Mouse (Mus musculus) gastrocnemius, adult 18-20 months (tissue): ENCODE results near the gene Btbd9. TPM values are rescaled to one million over a fixed set of nuclear protein-coding genes. Genes with fewer than 3 reads are reported as not detected.
"Not testable (repeated sequence)": the region's sequence is repeated elsewhere in the genome, so short reads cannot be mapped to it uniquely, and the experiment has no call there.

Source experiments
- DNase-seq: peaks from one replicate; pipeline ENCODE4 v3.0.0; 2021; ENCODE audit warnings: low spot score
- total RNA-seq, 2 experiments: library from RNA; stranded (reverse); gene quantifications; 2 replicates each; pipeline ENCODE4 v1.2.3; 2021

Gene Btbd9
- total RNA-seq, 2 experiments from 2014 or later: 11.5 to 15.2 TPM

GRCm38 (mm10) chr17:30516580-30517340 lies 59.5 kb downstream of the Btbd9 start:
- DNase-seq: no peak

DNA sequence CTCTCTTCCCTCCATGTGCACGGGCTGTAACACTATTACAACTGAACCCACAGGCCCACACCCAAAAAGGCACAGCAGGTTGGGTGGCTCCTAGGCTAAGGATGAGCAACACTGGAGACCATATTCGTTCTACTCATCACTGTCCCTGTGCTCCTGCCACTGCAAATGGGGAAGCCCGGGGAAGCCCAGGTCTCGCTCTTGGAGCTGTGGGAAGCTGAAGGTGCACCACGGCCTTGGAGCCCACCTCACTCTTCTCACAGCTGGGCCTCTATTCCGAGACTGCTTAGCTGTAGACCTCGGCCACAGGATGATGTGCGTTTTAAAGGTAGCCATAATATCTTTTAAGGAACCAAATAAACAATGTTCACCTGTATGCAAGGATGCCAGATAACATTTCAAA lies 60.9 kb downstream of the Btbd9 start:
- DNase-seq: no peak

DNA sequence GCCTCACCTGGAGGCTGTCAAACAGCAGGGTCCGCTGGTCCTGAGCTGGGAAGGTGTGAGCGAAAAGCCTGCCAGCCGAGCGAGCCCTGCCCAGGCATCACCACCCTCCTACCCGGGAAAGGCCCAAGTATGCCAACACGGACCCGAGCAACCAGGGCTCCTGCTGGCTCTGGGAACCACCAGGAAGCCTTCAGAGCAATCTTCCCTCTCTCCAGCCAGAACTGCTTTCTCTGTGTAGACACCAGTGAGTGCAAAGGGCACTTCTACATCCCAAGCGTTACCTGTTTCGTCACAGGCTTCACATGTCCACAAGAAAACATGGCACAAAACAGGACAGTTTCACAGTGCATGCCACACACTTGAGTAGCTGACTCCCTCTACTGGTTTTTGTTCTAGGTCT lies 63.3 kb downstream of the Btbd9 start:
- DNase-seq: no peak

- no peak for DNase-seq
Measured at GRCm38 (mm10) chr17:30512531-30512930, 63.8 kb downstream of the Btbd9 start.

DNA sequence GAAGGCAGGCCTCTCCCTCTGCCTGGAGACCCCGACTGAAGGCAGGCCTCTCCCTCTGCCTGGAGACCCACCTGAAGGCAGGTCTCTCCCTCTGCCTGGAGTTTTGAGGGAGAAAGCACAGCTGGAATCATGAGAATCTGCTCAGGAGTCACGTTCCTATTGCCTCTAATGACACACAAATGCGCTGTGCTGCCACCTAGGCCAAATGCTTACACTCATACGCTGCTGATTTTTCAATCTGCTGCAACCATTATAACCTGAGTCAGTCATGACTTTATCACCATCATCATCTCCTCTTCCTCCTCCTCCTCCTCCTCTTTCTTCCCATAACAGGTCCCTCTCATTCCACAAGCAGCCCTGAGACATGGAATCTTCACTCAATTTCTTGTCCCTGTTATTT lies 64.3 kb downstream of the Btbd9 start:
- no peak for DNase-seq

- no peak for DNase-seq
Measured at GRCm38 (mm10) chr17:30511399-30511798, 64.9 kb downstream of the Btbd9 start.

DNA sequence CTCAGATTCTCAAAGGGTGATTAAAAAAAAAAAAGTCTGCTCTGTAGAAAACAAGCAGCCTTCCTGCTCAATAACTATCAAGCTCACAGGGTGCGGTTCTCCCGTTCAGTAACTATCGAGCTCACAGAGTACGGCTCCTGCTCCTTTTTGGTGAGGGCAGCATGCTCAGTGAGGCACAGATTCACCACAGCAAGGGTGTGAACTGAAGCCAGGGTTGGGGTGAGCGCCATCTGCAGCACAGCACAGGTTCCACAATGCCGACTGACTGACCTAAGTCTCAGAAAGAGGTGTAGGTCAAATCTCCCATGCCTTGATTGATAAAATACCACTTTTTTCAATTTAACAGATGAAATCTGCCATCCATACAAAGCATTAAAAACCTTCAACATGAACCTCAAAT lies 66.1 kb downstream of the Btbd9 start:
- DNase-seq: no peak

DNA sequence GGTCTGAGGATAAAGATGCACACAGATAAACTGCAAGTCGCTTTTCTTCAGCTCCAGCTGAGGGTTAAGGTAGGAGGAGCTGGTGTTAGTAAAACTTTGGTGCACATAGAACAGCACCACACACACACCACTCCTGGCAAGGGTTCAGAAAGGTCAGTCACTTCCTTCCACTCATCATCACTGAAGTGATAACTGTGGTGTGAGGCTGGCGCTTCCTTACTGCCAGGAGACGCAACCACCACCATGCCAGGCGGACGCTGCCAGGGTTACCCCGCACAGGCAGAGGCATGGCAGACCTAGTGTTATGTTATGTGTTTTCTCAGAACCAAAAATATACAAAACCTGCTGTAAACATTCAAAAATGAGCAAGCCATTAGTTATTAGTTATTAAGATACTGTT lies 66.6 kb downstream of the Btbd9 start:
- DNase-seq: no peak

DNA sequence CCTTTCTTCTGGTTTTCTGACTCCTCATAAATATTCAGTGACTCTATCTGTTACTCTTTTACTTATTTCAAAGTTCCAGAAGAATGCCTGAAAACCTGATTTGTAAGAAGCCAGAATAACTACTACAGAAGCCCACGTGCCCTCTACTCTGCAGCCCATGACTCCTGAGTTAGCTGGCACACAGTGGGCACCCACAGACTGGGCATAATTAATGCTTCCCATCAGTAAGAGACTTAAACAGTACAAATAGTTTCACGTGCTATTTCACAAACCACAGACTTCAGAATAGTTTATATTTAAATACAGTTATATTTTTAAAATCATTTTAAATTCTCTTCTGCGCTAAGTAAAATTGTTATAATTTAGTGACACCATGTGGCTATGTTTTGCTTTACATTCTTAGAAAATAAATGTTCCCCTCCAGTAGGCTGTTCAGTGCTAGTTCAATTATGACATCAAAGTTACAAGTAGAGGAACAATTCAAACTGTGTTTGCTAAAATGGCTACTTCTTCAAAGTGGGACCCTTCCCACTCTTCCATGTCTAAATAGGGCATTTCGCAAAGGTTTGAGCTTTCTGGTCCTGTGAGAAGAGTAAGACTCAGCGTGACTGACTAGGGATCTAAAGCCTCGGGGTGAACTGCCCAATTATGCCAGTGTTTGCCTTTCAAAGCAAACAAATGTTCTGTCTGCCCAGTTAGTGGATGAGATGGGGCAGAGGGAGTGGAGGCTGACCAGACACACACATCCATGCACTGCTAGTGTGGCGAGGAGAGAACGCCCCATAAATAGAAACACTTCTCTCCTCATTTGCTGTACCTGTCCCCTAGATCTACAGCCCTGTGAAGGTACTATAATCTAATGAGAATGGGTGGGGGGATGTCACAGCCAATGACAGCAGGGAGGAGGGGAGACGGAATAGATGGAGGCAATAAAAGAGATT lies 68.4 kb downstream of the Btbd9 start:
- no peak for DNase-seq

DNA sequence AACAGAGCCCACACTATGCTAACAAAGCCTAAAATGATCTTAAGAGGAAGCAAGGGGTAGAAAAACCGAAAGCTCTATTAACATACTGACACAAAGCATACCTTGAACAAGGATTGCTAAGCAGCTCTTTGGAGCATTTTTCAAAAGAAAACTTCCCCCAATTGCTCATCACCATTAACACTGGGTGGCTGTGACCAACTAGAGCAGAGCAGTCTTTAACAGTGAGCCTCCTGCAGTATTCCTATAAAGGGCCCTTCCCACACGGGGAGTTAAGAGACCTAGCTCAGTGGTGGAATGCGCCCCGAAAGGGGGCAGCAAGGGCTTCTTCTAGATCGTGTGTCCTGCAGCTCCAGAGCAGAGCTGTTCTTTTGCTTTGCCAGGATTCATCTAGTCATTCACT lies 69.4 kb downstream of the Btbd9 start:
- DNase-seq: no peak

- not testable (repeated sequence) for DNase-seq
Measured at GRCm38 (mm10) chr17:30499541-30499940, 76.7 kb downstream of the Btbd9 start.

DNA sequence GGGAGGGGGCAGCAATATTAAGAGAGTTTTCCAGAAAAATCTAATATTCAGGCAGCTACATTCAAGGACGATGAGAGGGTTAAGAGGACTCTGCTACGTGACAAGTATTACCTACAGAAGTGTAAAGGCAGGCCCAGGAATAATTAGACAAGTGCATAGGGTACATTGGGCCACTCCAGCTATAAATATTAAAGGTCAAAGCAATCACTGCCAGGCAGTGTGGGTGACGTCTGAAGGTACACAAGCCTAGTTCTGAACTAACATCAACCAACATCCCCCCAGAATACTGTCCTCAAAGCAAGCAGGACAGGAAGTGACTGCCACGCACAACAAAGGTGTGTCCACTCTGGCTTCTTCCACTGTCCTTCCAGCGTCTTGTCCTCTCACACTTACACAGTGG lies 77.5 kb downstream of the Btbd9 start:
- DNase-seq: peak; percentile 23

GRCm38 (mm10) chr17:30498376-30498719 lies 77.9 kb downstream of the Btbd9 start:
- DNase-seq: peak; percentile 76

- DNase-seq: no peak
Measured at GRCm38 (mm10) chr17:30497525-30498375, 78.5 kb downstream of the Btbd9 start.

DNA sequence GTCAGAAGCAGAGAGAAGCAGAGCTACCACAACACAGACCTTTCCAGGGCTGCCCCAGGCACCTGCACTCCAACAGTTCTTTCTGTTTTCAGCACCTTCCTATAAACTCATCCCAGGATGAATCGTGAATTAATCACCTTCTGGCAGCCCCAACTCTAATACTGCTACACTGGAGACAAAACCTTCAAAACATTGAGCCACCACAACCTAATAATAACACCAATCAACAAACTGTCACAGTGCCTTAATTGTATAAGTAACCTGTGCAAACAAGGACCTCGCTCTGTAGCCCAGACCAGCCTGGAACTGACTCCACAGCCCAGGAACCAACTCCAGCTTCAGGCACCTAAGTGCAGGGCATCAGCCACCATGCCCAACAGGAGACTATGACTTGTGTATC lies 80.7 kb downstream of the Btbd9 start:
- DNase-seq: no peak

GRCm38 (mm10) chr17:30495154-30495553 lies 81.1 kb downstream of the Btbd9 start:
- no peak for DNase-seq

GRCm38 (mm10) chr17:30493481-30493880 lies 82.8 kb downstream of the Btbd9 start:
- DNase-seq: no peak

- DNase-seq: no peak
Measured at GRCm38 (mm10) chr17:30492191-30492590, 84.1 kb downstream of the Btbd9 start.

GRCm38 (mm10) chr17:30491601-30492000 lies 84.7 kb downstream of the Btbd9 start:
- DNase-seq: no peak

DNA sequence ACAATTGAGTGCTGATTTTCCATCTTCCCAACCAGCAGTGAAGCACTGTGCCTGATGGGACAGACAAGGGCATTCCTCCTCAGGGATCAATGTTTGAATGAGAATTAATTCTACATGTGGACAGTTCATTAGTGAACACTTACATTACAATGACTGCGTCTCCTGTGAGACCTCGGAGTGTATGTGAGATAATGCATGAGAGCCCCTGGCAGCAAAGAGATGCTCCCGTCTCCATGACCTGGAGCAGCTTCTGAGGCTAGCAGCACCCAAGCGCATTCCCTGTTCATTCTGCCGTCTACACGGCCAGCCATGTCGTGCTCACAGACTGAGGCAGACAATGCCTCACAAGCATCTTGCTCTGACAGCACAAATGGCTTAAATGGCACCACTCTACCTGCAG lies 85.7 kb downstream of the Btbd9 start:
- no peak for DNase-seq

GRCm38 (mm10) chr17:30490086-30490485 lies 86.2 kb downstream of the Btbd9 start:
- DNase-seq: no peak

GRCm38 (mm10) chr17:30489629-30490028 lies 86.7 kb downstream of the Btbd9 start:
- DNase-seq: no peak
